Mouse (Mus musculus): ENCODE results near the gene Clec2l.

DNA sequence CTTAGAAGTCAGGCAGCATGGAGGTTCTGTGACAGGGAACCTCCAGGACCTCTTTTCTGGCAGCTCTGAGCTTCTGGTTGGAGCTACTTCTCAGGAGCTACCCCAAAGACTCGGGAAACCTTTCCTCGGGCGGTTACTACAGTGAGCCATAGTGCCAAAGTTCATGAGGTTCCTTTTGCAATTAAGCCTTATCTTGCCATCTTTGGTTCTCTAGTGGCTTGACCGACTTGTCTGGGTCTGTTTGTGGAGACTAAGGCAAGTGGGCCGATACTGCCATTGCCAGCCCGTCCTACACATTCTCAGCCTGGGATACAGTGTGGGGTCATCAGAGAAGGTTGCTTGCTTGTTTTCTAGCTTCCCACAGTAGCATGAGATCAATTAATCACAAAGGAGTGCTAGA is 29.7 kb downstream of the Clec2l start:
- TF ChIP-seq CTCF (IDR thresholded peaks at IDR 0.05) = no peak
- TF ChIP-seq EP300 (IDR thresholded peaks at IDR 0.05; ENCODE audit: insufficient read depth, low read depth, low read length) = no peak
- TF ChIP-seq POLR2A (IDR thresholded peaks at IDR 0.05; ENCODE audit: insufficient read depth, low read depth, low read length) = no peak
